Mouse (Mus musculus) embryonic fibroblast, embryonic 13.5 days (primary cell): Measurements from ENCODE around the gene Dlx3.

Experiments
- CTCF ChIP-seq: IDR thresholded peaks from 2 replicates; pipeline ENCODE4 v1.5.1; 2011; ENCODE audit warnings: mild to moderate bottlenecking, control low read depth, low read length, moderate library complexity, borderline replicate concordance; ENCODE audit not compliant: insufficient read depth
- POLR2A ChIP-seq: IDR thresholded peaks from 2 replicates; pipeline ENCODE4 v1.6.1; 2011; ENCODE audit warnings: low read depth, mild to moderate bottlenecking, control low read depth, low read length, moderate library complexity

- TF ChIP-seq POLR2A, result no peak
- TF ChIP-seq CTCF, result no peak
Measured at GRCm38 (mm10) chr11:95098346-95099095, 21.4 kb upstream of the Dlx3 start.
